Mouse (Mus musculus): ENCODE results near the gene Ppp6r3. TPM values are rescaled to one million over a fixed set of nuclear protein-coding genes. Genes with fewer than 3 reads are reported as not detected.
A peak's percentile ranks its signal among the peaks of the same experiment; 100 is the strongest.

The Ppp6r3 gene
- total RNA-seq, 2 experiments from 2014 or later: 80.5 to 84.5 TPM

DNA sequence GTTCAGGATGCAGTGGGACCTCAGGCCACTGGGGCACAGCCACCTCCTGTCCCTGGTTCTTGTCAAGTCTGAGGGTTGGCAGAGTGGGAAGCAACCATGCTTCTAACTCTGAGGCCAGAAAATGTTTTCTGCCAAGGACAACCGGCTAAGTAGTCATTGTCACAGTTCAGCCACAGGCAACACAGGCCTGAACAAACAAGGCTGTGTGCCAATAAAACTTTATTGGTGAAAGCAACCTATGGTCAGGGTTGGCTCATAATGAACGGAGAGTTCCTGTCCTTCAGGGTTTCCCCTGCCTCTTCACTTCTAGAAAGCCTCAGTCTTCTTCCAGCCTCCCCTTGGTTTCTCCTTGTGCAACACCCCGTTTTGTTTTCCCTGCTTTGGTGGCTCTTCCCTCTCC, 139.7 kb downstream of the Ppp6r3 start:
- no peak for DNase-seq (ENCODE audit: low spot score in 2 of 2)

DNA sequence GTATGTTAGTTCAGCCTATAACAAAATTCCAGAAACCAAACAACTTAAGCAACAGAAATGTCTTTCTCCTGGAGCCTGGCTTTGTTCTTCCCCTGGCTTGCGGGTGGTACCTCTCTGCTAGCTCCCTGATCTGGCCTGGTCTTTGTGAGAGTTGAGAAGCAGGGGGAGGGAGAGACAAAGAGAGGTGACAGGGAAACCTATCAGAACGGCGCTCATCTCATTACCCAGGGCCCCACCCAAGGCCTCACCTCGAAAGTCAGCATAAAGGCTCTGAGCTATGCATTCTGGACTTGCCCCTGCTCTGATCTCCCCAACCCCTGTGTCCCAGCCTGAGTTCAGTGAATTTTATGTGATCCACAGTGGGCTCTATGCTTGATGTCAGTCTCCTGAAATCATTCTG, 140.9 kb downstream of the Ppp6r3 start:
- DNase-seq (ENCODE audit: low spot score in 2 of 2): no peak

DNA sequence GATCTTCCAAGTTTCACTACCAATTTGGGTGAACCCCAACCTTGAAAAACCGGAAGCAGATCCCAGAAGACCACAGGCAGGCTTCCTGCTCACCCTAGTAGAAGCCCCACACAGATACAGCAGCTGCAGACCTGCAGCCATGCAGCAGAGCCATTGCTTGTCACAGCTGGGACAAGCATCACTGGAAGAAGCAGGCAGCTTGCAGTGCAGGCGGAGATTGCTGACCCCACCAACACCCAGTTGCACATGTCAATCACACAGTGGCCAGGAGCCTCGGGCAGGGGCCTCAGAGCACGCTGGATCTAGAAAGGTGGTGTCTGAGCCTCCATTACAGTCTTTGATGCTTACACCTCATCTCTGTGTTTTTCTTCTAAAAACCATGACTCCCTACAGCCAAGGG, 141.4 kb downstream of the Ppp6r3 start:
- DNase-seq (ENCODE audit: low spot score in 2 of 2): no peak

DNA sequence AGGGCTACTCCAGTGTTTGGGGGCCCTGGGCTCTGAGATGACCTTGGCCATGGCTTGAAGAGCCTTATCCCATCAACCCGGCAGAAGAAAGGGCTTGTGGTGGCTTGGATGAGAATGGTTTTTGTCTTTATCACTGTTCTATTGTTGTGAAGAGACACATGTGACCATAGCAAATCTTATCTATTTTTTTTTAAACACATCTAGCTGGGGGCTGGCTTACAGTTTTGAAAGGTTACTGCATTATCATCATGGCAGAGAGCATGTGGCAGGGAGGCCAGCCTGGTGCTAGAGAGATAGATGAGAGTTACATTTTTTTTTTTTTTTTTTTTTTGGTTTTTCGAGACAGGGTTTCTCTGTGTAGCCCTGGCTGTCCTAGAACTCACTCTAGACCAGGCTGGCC, 143.6 kb downstream of the Ppp6r3 start:
- no peak for DNase-seq (ENCODE audit: low spot score in 2 of 2)

DNA sequence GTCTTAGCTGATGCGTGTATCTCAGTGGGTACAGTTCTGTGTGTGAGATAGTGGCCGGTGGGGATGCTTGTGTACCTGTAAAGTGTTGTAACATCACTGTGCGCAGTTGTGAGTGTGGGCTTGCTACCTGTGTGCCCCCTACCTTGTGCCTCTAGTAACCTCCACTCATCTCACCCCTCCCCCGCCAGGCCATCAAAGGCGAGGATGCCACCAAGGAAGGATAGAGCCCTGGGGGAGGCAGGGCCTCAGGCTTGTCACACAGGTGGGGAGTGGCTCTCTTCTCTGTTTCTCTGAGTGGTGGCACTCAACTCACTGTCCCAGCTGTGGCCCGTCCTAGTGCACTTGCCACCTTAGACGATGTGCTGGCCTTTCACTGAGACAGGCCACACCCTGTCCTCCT, 144.5 kb downstream of the Ppp6r3 start:
- no peak for DNase-seq (ENCODE audit: low spot score in 2 of 2)

DNA sequence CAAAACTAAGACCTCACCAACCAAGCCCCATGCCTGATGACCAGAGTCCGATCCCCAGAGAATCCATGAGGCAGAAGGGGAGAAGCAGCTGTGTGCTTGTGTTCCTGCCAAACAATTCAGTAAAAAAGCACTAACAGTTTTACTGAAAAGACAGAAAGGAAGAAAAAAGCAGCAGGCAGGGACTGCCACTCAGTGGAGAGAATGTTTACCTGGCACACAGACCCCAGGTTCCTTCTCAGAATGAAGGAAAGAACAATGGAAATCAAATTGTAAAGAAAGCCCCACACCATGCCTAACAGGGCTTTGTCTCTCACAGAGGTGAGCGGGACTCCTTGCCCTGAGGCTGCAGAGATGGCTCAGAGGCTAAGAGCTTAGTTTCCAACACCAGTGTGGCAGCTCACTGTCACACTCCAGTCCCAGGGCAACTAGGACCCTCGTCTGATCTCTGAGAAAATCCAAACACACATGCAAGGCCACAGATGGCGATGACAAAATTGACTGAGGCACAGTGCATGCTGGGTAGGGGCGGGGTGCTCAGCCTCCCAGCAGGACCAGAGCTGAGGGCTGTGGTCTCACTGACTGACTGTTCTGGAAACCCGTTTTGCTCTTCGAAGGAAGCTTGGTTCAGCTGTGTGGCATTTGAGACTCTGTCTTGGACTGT, 146.3 kb downstream of the Ppp6r3 start:
- peak in 1 of 2 experiments; percentile 32 for DNase-seq (ENCODE audit: low spot score in 2 of 2)

DNA sequence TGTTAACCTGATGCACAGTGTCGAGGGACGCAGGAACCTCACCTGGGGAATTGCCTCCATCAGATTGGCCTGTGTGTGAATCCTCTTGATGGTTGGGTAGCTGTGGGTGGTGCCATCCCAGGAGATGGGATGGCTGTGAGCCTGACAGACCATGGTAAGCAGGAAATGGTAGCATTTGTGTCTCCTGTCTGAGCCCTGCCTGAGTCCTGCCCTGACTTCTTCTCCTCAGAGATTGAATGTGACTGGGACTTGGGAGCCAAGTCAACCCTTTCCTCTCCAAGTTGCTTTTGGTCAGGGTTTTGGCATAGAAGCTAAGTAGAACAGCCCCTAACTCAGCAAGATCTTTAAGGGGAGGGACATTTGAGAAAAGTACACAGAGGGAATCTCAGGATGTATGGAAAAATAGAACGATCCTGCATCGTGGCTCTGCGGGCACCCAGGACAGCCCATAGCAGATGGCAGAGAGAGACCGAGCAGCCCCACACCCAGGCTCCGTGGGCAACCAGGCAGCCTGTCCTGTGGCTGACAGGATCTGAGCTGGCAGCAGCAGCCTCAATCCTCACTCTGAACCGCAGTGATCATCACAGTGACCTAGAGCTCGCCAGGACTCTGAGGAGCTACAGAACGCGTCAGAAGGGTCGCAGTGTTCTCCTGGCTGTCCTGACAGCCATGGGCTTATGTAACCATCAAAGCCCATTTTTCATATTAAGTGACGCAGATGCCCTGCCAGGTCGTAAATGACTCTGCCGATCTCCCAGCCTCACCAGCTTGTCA, 147.3 kb downstream of the Ppp6r3 start:
- peak in 1 of 2 experiments; percentile 21 for DNase-seq (ENCODE audit: low spot score in 2 of 2)

DNA sequence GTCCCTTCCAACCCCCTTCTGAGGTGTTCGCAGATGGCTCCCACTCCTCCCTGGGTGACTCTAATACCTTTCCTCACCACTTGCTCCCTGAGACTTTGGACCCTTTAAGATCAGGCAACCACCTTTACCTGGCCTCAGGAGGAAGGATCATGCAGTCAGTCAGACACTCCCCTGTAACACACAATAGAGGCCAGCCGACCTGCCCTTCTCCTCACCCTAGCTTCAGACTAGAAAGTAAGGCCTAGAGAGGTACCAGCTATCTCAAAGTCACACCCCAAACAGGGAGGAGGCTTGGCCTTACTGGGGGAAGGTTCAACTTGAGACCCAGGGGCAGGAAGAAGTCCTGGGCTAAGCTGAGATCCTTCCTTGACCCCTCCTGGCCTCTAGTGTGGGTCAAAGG, 151.3 kb downstream of the Ppp6r3 start:
- no peak for DNase-seq (ENCODE audit: low spot score in 2 of 2)

DNA sequence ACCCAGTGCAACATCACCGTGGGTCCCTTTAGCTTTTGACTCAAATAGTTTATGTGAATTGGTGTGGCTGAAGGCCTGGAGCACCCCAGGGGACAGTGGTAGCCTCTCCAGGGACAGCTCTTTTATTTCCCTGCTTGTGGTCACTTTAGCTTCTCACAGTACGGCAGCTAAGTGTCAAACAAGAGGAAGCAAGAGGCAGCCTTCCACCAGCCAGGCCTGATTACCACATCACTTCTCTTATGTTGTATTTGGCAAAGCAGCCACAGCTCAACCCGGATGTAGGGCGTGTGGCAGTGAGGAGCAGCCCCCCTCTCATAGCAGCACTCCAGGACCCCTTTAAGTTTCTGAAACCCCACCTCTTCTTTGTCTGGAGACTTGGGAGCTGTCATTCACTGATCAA, 152.6 kb downstream of the Ppp6r3 start:
- DNase-seq (ENCODE audit: low spot score in 2 of 2): no peak

DNA sequence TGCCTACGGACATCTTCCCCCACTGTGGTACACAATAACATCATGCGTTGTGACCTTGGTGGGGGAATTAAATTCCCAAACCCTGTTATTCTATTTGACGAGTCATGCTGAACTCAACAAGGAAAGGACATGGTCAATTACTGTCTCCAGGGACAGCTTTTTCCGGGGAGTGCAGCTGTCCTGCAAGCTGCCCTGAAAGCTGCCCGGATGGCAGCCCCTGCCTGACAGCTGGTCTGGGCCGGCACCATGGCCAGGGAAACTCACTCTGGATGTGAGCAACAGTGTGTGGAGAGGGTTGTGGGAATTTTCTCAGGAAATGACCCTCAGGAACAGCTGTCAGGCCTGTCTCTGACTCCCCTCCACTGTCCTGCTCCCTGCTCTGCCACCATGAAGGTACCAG, 153.1 kb downstream of the Ppp6r3 start:
- DNase-seq (ENCODE audit: low spot score in 2 of 2): no peak

DNA sequence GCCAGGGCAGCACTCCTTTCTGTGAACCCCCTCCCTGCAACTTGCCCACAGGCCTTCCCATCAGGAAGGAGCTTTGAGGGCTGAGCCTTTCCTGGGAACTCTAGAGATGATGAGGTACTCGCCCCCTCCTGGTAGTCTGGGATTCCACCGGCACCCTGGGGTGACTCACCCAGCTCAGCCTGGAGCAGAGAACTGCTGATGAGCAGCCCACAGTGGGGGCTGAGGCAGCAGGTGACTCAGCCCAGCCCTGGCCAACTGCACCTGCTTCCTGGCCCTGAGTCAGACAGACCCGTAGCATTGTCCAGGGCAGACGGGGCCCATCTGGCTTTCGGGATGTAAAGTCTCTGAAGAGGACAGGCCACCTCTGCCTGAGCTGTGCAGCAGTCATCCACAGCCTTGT, 156.3 kb downstream of the Ppp6r3 start:
- peak; percentile 16 to 43 for DNase-seq (ENCODE audit: low spot score in 2 of 2)

DNA sequence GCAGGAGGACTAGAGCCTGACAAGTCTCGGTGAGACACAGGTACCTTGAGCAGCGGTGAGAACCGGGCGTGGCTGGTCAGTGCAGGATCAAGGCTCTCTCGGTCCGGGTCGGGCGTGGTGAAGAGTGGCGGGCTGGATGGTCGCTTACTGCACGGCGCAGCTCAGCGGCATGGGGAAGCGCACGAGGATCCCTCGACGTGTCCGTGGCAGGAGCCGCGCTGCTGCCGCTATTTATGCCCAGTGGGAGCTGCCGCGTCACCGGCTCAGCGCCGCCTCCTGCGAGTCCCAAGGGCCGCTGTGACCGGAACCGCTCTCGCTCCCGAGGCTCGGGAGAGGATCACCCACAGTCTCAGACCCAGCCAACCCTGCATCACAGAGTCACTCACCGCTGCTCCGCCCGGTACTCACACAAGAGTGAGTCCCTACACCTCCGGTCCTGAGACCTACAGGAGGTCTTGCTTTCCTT, 161.2 kb downstream of the Ppp6r3 start, which contains the start of gene Gal:
Gal (minus strand) TSS at position 277 of the 466 bp plus-strand sequence.
- no peak for DNase-seq (ENCODE audit: low spot score in 2 of 2)

DNA sequence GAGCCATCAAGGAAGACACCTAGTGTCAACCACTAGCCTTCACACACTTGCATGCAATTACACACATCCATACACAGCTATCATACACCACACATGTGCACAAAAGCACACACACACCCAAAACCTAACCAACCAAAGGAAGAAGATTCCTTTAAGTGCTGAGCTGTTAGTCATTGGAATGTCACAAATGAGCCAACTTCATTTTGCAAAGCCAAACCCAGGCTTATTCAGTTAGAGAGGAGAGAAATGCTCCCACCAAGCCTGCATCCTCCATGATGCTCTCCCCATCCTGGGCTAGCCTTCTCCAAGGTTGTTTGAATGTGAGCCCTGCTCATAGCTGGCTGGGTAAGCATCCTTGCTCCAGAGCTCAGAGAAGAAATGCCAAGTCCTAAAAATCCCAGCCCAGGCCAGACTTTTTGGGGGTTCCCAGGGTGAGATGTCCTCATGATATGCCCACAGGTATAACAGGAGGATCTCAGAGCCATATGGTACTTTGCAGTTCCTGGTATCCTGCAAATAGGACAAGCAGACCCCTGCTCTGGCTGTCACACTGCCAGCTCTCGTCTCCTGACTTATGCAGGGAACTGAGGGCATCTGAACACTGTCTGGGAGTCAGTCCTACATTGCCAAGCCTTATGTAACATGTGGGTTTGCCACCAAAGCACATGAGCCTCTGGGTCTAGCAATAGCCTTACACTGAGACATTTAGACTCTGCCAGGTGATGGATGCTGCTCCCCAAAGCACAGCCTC, 169.8 kb downstream of the Ppp6r3 start:
- no peak for DNase-seq (ENCODE audit: low spot score in 2 of 2)

Other genes with a start within 250 kb of the Ppp6r3 start
- gene Tesmin, start 186.9 kb downstream of the Ppp6r3 start, total RNA-seq (2021): under 1 TPM; 0.12 to 0.48 TPM
- 1 to 10 TPM in 1 of 2 experiments, under 1 TPM in 1; 0.69 to 1.2 TPM for gene Gal, start 161.2 kb downstream of the Ppp6r3 start, total RNA-seq (2021)
- 10 to 100 TPM in 1 of 2 experiments, 1 to 10 TPM in 1; 9.2 to 10.4 TPM for gene Lrp5, start 110.8 kb upstream of the Ppp6r3 start, total RNA-seq (2021)
- gene 1810055G02Rik, start 132.5 kb upstream of the Ppp6r3 start, total RNA-seq (2021): 10 to 100 TPM; 23.4 to 24.3 TPM
- 10 to 100 TPM; 50.1 to 51.6 TPM for gene Kmt5b, start 191.7 kb upstream of the Ppp6r3 start, total RNA-seq (2021)

Measured in layer of hippocampus, adult 18-20 months (tissue).